Mouse (Mus musculus) mature B cell (primary cell): ENCODE results near the gene Rhbdd2.
"Not testable (repeated sequence)": the region's sequence is repeated elsewhere in the genome, so short reads cannot be mapped to it uniquely, and the experiment has no call there.

Experiments
- in situ Hi-C: fragments of 300-500 bp; cut with MboI; formaldehyde crosslinking; loops from 2 replicates; pipeline ENCODE4 v1.14.3; 2019

Rhbdd2 gene

DNA sequence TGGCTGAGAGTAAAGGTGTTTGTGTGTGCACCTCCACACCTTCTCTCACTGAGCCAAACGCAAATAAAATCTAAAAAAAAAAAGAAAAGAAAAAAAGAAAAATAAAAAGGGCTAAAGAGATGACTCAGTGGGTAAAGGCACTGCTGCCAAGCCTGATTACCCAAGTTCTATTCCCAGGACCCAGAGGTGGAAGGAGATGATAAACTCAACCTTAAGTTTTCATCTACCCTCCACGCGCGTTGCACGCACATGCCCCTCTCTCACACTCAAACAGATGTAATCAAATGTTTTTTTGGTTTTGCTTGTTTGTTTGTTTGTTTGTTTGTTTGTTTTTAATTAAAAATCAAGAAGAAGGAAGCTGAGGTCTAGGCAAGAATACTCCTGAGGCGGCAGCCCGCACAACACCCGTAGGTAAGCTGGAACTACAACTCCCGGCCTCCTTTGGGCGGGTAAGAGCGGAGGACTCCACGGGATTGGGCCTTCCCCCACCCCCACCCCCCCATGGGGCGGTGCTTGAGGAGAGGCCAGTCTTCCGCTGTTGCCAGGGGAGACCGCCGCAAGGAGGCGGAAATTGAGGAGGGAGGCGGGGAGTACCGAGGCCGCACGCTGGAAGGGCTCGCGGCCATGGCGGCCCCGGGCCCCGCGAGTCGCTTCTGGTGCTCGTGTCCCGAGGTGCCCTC, at the start of gene Rhbdd2:
Gene Rhbdd2, plus strand, starts transcription at position 502 of the 680 bp plus-strand sequence.
- in situ Hi-C loops, result loop anchor here (10.0 kb wide), 1 partner anchor 143 kb away; the partner anchor contains the start of genes Mdh2 and Styxl1

DNA sequence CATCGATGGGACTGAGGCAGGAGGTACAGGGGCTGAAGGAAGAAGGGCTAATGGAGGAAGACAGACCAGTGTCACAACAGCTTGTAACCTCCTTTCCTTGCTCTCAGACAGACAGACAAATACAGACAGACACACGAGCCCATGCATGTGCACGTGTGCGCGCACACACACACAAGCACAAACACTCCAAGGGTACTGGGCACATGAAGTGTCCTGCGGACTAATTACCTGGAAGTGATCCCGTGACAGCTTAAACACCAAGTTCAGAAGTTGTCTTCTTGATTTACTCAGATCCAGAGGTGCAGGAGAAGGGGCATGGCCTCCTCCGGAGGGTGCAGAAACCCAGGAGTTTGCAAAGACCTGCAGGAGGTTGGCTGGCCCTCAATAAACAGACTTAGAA, 46.7 kb upstream of the Rhbdd2 start:
- in situ Hi-C loops, result no loop called here

DNA sequence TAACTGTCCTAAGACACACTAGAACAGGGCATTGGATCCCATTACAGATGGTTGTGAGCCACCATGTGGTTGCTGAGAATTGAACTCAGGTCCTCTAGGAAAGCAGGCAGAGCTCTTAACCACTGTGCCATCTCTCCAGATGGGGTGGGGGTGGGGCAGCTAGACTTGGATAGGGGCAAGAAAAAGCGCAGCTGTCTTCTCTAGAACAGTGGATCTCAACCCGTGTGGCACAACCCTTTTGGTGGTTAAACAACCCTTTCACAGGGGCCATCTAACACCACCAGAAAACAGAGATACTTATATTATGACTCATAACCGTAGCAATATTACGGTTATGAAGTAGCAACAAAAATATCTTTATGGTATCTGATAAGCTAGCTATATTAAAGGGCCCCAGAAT, 44.7 kb upstream of the Rhbdd2 start:
- in situ Hi-C loops, result no loop called here

DNA sequence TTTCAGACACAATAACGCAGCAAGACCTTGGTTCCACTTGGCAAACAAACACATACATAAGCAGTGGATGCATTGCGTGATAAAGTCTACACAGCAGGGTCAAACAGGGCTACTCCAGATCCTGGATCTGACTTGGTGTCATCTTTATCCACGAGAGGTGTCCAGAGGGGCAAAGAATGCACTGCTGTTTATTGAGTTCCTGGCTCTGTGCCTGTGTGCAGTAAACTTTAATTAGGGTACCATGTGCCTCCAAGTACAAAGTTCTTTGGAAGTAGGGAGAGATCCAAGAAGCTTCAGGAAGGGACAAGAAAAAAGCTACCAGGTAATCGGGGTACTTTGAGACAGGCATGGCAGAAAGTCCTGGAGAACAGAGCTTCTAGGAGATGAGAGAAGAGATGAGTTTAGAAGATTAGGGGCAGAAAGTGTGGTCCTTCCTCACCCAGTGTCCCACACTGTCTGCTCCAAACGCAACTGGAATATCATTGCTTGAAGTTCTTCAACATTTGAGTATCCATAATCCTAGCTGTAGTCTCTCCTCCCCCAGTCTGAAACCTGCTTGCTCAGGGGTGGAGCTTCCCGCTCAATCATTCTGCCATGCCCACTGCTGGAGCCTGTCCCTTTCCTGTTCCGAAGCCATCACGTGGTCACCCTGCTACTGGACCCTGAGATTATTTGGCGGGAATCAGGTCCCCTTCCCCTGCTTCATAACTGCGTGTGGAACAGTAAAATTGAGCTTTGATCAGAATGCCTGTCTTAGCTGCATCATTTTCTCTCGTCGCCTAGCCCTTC, 42.2 kb upstream of the Rhbdd2 start:
- in situ Hi-C loops, result no loop called here

DNA sequence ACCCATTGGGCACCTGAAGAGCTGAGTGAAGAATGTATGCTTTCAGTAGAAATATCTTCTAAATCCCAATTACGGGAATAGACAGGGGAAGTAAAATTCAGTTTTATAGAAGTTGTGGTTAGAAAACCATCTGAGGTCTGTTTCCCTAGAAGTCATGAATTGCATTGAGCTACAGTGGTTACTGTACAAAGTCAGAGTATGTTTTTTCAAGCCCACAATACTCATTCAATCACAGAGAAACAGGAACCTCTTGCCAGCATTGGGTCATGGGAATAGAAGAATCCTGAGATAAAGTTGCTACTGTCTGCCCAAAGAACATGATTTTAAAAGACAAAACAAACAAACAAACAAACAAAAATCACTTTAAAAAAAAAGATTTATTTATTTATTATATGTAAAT, 27.8 kb upstream of the Rhbdd2 start:
- in situ Hi-C loops, result not testable (repeated sequence)

DNA sequence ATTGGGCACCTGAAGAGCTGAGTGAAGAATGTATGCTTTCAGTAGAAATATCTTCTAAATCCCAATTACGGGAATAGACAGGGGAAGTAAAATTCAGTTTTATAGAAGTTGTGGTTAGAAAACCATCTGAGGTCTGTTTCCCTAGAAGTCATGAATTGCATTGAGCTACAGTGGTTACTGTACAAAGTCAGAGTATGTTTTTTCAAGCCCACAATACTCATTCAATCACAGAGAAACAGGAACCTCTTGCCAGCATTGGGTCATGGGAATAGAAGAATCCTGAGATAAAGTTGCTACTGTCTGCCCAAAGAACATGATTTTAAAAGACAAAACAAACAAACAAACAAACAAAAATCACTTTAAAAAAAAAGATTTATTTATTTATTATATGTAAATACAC, 25.7 kb upstream of the Rhbdd2 start:
- in situ Hi-C loops, result not testable (repeated sequence)

DNA sequence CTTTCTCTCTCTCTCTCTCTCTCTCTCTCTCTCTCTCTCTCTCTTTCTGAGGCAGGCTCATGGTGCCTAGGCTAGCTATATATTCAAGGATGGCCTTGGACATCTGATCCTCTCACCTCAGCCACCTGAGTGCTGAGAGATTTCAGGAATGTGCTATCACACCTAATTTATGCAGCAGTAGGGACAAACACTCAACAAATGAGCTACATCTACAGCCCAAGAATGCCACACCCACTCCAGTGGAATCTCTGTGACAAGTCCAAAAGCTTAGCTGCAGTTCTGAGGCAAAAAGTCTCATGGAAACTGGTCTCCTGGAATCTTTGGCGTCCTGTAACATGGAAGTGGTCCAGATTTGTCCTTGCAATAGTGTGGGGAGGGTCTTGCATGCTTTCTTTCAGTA, 24.8 kb upstream of the Rhbdd2 start:
- in situ Hi-C loops, result no loop called here

DNA sequence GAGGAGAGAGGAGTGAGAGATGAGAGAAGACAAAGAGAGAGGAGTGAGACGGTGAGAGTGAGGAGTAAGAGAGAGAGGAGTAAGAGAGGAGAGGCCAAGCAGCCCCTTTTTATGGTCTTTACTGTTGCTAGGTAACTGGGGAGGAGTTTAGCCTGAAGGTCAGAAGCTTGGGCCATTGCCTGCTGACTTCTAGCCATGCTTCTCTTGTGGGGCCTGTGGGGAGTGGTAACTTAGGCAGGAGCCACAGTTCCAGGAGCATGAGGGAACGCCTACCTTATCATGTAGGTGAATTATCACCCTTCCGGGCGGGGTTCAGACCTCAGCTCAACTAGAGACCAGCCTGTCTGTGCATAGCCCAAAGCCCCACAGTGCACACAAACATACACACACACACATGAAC, 22.6 kb upstream of the Rhbdd2 start:
- in situ Hi-C loops, result no loop called here

DNA sequence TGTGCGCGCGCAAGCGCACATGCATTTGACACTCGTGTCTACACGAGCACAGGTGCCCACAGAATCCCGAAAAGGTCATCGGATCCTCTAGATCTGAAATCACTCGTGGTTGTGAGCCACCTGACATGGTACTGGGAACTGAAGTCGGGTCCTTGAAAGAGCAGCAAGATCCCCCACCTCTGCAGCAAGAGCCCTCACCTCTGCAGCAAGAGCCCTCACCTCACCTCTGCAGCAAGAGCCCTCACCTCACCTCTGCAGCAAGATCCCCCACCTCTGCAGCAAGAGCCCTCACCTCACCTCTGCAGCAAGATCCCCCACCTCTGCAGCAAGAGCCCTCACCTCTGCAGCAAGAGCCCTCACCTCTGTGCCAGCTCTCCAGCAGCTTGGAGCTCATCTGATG, 12.7 kb upstream of the Rhbdd2 start:
- in situ Hi-C loops, result loop anchor here (5.0 kb wide), 1 partner anchor 133 kb away; no protein-coding TSS in a partner anchor

DNA sequence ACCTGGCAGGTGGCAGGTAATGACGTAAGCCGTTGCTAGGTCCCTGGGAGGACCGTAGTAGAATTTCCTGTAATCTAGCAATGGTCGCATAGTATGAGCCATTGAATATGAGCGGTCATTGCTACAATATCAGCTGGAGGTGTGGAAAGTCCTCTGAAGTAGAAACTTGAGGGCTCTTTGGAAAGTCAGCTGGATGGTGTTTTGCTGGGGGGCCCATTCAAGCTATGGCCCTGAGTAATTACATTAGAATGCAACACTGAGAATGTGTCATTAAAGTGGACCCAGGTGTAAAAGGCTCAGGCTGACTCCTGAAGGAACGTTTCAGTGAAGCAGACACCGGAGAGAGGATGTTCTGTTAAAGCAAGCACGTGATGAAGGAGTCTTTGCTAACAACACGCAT, 11.9 kb upstream of the Rhbdd2 start:
- in situ Hi-C loops, result no loop called here

DNA sequence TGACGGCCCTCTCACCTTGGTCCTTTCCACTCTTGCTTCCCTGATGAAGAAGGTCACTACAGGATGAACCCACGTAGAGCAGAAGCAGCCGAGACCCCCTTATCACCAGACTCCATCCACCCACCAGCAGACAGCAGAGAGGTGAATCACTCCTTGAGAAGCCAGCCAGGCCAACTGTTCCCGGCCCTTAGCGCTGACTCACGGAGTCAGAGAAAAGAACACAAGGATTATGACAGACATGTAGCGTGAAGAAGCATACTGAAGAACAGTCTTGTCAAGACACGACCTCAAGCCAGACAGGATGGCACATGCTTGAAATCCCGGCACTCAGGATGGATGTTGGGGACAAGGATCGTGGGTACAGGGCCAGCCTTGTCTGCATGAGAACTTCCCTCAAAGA, 10.7 kb upstream of the Rhbdd2 start:
- in situ Hi-C loops, result no loop called here

DNA sequence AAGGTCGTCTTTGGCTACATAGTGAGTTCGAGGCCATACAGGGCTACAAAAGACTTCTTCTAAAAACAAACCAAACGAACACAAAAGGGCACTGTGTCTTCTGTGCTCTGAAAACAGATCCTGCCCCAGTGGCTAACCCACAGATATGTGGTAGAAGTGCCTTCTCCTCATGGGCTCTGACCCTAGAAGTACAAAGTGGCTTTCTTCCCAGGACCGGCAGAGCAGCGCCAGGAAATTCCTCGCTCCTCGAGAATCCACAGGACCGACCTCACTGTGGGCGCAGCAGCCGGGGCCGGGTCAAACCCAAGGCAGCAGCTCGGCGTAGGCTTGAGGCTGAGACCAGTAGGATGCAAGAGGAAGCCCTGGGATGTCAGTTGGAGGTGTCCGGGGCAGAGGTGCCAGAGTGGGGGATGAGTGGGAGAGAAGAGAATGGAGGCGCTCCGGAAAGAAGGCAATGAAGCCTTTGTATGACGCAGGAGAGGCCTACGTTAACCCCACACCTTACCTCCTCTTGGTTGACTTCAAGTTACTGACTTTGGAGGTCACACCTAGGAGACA, 9.3 kb upstream of the Rhbdd2 start:
- in situ Hi-C loops, result no loop called here

DNA sequence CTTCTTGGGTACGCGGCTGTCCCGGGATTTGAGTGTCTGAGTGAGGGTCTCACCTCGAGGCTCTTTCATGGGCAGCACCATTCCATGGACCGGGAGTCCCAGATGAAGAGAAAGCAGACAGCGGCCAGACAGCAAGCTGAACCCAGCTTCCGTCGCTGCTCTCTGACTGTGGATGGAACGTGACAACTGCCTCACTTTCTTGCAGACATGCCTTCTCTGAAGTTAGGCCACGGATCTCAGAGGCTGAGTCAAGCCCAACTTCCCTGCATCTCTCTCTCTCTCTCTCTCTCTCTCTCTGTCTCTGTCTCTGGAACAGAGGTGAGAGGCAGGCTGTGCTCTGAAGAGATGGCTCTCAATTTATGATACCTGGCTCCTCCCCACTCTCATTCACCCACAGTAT, 3.5 kb upstream of the Rhbdd2 start:
- in situ Hi-C loops, result no loop called here

DNA sequence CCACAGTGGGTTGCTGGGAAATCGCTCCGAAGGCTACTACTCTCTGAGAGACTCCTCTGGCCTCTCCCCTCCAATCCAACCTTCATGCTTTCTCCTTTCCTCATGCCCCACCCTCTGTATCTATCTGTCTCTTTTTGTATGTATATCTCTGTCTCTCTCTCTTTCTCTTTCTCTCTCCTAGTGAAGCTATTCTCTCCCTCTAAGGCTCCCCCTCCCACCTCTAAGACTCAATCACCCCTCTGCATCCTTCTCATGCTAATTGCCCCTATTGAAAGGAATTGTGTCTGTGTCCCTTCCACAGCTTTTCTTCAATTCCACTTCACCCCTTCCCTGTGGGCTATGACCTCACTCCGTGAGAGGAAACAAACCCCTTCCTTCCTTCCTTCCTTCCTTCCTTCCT, 3.0 kb upstream of the Rhbdd2 start:
- in situ Hi-C loops, result no loop called here

DNA sequence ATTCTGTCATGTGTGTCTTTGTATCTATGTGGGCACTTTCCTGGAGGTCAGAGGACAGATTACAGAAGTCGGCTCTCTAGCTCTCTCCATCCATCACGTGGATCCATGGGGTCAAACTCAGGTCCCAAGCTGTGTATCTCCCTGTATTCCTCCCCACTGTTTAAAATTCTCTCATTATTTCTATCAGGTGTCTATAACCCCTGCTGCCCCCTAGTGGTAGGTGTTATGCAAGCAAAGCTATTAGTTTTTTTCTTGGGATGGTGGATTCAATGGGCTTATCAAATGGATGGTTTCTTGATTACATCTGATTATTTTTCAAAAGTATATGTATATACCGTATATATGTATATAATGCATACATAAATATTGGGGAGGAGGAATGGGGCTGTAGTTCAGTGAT, 1.8 kb upstream of the Rhbdd2 start:
- in situ Hi-C loops, result loop anchor here (10.0 kb wide), 1 partner anchor 144 kb away; the partner anchor contains the start of genes Mdh2 and Styxl1

DNA sequence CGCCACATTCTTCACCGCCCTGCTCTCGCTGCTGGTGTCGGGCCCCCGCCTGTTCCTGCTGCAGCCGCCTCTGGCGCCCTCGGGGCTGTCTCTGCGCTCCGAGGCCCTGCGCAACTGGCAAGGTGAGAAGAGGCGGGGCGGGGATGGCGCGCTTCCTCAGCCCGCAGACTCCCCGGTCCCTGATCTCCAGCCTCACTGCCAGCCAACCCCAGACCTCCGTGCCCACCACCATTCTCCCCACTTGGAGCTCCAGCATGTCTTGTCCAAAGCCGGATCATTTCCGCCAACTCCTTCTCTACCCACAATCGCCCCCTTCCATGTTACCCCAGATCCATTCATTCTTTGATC, 353 bp downstream of the Rhbdd2 start:
- in situ Hi-C loops, result loop anchor here (10.0 kb wide), 1 partner anchor 142 kb away; the partner anchor contains the start of genes Mdh2 and Styxl1

DNA sequence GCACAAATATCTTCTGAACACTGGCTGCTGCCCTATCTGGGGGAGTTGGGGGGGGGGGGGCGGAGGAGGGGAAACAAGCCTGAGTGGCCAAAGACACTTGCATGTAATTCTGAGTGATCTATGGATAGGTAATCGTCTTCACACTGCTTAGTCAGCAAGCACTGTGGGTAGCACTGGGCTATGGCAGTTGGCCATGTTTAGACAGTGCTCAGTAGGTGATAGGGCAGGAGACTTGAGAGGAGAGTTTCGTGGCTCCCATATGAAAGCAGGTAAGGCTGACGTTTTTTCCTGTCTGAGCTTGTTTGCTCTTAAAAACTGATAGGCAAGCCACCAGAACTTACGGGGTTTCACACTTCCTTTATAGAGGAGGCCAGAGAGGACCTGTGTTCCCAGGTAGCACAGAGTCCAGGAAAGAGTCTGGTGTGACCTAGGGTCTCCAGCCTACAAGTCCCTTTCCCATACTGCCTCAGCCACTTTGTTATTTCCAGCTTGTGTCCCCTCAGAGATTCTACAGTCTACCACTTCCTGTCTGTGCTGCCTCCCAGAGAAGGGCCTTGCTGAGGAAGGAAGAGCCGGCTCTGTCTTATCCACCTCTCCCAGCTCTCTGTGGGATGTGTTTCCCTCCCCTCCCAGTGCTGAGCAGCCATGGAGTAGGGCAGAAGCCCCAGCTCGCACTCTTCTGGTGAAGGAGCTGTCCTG, 7.5 kb downstream of the Rhbdd2 start:
- in situ Hi-C loops, result loop anchor here (10.0 kb wide), 1 partner anchor 135 kb away; the partner anchor contains the start of genes Mdh2 and Styxl1

DNA sequence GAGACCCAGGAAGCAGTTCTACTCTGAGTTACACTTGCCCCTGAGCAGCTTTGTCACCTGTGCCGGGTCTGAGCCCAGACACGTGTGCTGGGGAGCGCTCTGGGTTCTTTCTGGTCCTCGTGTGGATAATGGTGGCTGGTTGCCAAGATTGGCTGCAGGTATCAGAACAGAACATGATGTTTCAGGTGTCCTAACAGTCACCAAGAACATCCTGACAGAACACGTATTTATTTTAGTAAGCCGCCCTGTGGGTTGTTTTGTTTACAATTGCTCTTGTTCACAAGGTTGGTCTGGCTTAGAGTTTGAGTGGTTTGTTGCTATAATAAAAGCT, 8.0 kb downstream of the Rhbdd2 start:
- in situ Hi-C loops, result no loop called here

DNA sequence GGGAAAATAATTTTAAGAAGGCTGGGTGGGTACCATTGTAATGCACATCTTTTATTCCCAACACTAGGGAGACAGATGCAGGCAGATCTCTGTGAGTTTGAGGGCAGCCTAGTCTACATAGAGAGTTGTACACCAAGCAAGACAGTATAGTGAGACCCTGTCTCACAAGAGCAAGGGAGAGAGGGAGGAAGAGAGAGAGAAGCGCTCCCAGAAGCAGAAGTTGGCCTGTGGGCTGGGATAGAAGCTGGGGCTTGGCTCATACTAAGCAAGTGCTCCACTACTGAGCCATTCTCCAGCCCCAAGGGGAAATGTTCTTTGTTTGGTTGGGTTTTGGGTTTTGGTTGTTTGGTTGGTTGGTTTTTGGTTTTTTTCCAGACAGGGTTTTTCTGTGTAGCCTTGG, 8.6 kb downstream of the Rhbdd2 start:
- in situ Hi-C loops, result no loop called here

DNA sequence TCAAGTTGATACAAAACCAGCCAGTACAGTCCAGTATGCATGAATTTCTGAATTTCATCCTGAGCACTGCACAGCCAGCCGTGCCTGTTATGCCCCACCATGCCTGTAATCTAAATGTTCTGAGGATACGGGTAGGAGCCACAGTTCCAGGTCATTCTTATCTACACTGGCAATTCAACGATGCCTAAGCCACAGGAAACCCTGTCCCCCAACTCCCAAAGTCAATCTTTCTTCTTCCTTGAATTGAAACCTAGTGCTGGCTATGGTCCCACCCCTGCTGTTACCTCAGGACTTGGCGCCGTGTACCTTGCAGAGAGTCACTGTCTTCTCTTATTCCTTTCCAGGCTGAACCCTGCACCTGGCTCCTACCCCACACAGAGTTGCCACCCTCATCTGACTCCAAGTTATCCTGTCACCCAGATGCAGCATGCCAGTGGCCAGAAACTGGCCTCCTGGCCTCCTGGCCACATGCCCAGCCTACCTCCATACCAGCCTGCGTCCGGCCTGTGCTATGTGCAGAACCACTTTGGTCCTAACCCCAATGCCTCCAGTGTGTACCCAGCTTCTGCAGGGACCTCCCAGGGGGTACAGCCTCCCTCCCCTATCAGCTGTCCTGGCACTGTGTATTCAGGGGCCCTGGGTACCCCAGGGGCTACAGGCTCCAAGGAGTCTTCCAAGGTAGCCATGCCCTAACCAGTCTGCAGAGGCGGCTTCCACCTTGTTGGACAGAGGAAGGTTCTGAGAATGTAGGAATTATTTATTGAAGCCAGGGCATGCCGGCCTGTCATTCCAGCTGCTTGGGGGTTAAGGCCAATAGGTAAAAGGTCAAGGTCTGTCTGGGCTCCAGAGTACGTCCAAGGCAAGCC, 10.5 kb downstream of the Rhbdd2 start:
- in situ Hi-C loops, result no loop called here

DNA sequence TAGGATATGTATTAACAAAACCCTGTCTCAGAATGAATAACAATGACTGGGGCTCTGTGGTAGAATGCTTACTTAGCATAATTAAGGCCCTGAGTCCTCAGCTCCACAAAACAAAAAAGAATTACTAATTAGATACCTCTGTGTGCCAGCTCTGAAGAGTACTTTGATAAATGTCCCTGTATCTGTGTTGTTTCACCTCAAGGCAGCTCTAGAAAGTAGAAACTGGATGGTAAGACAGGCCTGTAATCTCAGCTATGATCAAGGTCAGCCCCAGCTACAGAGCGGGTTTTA, 11.1 kb downstream of the Rhbdd2 start:
- in situ Hi-C loops, result no loop called here

DNA sequence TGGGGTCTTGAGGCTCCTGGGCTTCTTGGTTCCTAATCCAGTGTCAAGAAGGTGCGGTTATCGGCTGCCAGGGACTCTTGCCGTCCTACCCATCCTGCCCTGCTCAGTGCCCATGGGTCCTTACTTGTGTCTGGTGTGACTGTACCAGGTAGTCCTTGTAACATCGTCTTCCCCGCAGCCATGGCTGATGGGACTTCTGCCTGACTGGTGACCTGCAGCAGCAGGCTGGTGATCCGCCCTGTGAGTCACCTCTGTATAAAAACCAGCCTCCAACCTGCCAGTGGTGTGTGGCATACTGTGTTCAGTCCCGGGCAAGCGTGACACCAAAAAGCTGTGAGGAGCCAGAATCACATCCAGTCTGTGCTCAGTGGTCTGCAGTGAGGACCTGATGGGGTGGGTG, 11.5 kb downstream of the Rhbdd2 start:
- in situ Hi-C loops, result no loop called here
